Mouse (Mus musculus): ENCODE results near the gene Gm11549.

- no peak for TF ChIP-seq POLR2A (IDR thresholded peaks at IDR 0.05; ENCODE audit: low read depth, low read length)
- no peak for TF ChIP-seq CTCF (IDR thresholded peaks at IDR 0.05; ENCODE audit: extremely low read depth, insufficient read depth, insufficient read length, insufficient replicate concordance)
These were observed 11.6 kb upstream of the Gm11549 start for GRCm38 (mm10) chr3:36533201-36533672.
